Mouse (Mus musculus) hematopoietic stem cell, adult 5-6 weeks (primary cell): ENCODE results near the gene Trpc6. TPM values are rescaled to one million over a fixed set of nuclear protein-coding genes. Genes with fewer than 3 reads are reported as not detected.

Experiments
- ATAC-seq, 2 experiments: fragments of 125-278 bp in 1 of 2; replicated peaks in 1 of 2; 2 replicates each; pipeline ENCODE4 v1.8.0; 2016 to 2017; ENCODE audit warnings: inconsistent platforms in 2 of 2, mild to moderate bottlenecking in 2 of 2, moderate number of reproducible peaks in 2 of 2, low read depth in 1 of 2, moderate TSS enrichment in 1 of 2; ENCODE audit not compliant: low FRiP score in 2 of 2, poor library complexity in 2 of 2, severe bottlenecking in 2 of 2, insufficient read depth in 1 of 2, low TSS enrichment in 1 of 2
- total RNA-seq: library from RNA; stranded (forward); fragments of 172-1452, 232-1000 nt; gene quantifications from 2 replicates; pipeline ENCODE4 v1.2.3, GENCODE M21; 2017

Trpc6 gene
- total RNA-seq, 1 experiment from 2014 or later: 22.2 TPM

GRCm38 (mm10) chr9:8719017-8719416, 175.1 kb downstream of the Trpc6 start:
- 0 out of 4 replicates have a peak, but pooled peaks of 1 of the 2 experiments have one; percentile 37 for ATAC-seq

- no peak for ATAC-seq
Measured at GRCm38 (mm10) chr9:8729056-8729455, 185.1 kb downstream of the Trpc6 start.
